Mouse (Mus musculus): ENCODE measurements around the gene F10.

F10 gene

DNA sequence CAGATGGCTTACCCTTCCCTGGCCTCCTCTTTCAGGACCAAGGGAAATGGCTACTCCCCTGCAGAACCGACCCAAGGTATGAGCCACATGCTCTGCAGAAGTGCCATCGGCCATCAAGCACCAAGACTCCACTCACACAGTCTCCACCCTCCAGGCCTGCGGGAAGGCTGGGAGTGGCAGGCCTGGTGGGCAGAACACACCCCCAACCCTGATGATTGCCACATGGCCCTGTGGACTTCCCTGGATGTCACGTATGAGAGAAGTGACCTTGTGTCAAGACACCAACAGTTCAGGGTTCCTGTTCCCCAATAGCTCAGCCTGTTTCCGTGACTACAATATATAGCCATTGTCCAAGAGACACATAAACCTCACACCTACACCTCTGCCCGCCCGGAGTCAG is at the start of gene F10:
Gene F10, plus strand, starts transcription at position 294 of the 400 bp plus-strand sequence.
- no peak for DNase-seq (ENCODE audit: low read depth)

DNA sequence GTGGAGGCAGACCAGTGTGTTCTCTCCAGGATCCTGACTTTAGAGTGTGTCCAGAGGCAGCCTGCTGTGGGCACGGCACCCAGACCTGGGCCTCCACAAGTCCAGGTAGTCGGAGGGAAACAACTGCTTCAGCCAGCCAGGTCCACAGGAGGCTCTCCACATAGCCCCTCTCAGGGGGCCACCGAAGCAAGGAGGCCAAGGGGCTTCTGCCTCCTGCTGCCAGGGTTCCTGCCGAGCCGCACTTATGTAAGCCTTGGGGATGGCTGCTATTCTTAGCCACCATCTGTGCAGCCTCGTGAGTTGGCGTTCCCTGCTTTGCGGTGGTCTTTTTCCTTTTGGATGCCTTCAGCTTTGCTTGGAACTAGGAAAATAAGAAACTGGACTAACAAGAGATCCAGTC is 49.5 kb upstream of the F10 start:
- DNase-seq (ENCODE audit: low read depth) = no peak

DNA sequence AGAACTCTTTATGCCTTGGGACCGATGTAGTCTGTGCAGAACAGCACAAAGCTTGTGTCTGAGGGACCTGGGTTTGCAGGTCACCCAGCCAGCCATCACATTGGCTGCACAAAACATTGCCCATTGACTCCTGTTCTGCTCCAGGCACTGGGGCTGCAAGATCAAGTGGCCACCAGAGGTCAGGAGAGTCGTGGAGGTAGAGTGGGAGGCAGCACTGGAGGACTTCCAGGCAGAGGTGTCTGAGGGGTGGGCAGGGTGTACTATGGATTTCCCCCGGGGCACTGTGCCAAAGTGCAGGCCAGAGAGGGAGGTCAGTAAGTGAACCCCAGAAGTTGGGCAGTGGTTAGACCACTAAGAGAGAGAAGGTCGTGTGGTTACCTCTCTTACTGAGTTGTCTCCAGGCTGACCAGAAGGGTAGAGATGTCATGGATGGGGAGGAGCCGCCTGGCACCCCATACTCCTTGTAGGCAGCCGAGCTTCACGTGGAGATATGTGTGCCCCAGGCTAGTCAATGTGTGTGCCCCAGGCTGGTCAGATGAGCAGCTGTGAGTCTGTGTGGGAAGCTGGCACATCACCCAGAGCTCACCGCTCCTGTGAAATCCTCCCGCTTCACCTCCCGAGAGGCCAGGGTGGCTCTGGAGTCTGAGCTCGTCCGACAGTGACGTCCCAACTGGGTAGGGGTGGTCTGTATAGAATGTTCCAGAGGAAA is 48.2 kb upstream of the F10 start:
- DNase-seq (ENCODE audit: low read depth) = no peak

DNA sequence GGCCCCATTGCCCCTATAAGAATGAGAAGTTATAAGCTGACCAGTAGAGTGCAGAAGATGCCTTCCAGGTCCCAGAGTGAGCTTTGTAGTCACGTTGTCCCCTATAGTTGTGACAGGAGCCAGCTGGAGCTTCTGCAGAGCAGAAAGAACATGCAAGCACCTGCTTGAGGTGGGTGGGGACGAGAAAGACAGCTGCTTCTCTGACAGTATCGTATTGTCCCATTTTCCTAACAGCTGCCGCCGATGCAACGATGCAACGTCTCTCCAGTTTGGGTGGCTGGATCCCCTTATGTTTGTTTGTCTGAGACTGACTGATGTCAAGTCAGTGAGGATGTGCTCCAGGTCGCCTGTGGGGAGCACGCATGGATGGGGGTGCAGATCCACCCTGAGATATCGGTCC is 45.7 kb upstream of the F10 start:
- DNase-seq (ENCODE audit: low read depth) = no peak

DNA sequence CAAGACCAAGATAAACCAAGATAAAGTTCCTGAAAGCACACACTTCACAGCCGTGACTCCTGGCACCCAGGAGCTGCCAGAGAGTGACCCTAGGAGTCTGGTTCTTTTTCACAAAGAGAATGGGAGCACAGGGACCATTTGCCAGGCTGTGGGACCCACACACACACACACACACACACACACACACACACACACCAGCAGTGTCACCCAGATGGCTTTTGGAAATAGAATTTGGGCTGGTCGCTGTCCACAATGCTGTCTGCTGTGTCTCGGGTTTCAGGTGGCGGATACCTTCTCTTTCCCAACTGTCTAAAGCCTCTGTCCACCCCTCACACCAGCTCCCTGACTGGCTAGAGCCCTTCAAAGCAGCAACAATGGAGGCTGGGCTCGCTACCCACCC is 42.6 kb upstream of the F10 start:
- no peak for DNase-seq (ENCODE audit: low read depth)

DNA sequence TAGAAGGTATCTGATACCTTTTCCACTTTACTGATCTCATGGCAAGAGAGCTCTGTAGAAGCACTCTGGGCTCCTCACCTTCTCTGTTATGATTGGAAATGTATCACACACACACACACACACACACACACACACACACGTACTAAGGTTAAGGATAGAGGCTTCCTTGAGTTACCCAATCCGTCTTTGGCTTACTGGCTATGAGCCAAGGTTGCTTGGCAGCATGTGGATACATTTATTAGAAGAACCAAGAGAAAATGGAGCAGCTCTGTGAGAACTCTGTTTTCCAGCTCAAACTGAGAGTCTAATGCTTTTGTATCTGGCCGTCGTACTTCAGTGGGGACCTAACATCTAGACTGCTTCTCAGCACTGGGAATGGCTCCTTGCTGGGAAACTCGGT is 41.6 kb upstream of the F10 start:
- no peak for DNase-seq (ENCODE audit: low read depth)

DNA sequence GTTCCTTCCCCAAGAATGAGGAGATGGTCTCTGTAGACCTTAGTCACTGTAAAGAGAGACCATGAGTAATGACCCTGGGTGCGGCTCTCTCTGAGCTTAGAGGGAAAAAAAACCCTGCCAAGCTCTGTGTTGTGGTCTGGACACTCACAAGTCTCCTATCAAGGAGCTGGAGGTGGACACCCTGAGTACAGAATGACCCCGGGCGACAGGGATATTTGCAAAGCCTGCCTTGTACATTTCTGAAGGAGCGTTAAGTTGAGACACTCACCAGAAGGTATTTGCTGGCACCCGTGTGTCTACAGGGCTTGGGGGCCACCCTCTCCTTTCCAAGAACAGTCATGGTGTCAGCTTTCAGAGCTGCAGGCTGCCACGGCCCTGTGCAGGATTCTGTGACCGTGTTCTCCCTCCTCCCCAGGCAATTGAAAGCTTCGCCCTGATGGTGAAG is 40.3 kb upstream of the F10 start:
- DNase-seq (ENCODE audit: low read depth) = no peak

DNA sequence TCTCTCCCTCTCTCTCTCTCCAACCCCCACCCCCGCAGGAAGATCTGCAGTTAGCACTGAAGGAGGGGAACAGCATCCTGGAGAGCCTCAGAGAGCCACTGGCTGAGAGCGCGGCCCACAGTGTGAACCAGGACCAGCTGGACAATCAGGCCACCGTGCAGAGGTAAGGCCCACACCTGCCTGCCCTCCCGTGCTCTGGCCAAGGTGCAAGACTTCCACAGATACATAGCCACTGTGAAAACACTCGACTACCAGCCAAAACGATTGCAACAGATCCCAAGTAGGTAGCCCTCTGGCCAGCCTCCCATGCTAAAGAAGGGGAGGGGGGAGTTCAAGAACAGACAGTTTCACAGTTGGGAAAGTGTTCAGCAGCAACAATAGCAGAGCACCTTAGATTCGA is 38.8 kb upstream of the F10 start:
- DNase-seq (ENCODE audit: low read depth) = no peak

DNA sequence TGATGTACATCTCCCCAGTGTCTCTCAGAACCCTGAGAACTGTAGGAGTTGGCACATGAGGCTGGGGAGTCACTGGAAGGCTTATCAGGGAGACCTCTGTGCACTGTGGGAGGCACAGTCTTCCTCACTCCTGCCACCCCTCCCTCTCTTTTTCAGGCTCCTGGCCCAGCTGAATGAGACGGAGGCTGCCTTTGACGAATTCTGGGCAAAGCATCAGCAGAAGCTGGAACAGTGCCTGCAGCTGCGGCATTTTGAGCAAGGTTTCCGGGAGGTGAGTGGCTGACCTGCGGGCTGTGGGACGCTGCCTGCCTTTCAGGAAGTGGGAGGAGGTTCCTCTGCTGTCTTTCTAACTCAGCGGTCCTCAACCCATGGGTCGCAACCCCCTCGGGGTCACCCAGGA is 37.3 kb upstream of the F10 start:
- DNase-seq (ENCODE audit: low read depth) = no peak

DNA sequence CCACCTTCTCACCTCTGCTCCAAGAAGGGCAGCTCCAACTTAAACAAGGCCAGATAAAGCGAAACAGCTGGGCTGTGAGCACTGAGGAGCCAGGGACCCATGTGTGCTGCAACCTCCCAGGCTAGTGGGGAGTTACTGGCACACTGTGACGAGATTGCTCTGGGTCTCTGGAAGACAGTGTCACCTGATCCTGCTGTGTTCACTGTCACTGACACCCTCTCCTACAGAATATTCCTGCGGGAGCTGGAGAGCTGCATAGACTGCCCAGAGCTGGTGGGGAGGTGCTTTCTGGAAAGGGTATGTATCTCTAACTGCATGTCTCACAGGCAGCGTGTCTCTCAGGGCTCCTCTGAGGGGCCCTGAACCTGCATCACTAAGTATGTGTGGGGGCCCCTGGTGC is 29.6 kb upstream of the F10 start:
- DNase-seq (ENCODE audit: low read depth) = no peak

DNA sequence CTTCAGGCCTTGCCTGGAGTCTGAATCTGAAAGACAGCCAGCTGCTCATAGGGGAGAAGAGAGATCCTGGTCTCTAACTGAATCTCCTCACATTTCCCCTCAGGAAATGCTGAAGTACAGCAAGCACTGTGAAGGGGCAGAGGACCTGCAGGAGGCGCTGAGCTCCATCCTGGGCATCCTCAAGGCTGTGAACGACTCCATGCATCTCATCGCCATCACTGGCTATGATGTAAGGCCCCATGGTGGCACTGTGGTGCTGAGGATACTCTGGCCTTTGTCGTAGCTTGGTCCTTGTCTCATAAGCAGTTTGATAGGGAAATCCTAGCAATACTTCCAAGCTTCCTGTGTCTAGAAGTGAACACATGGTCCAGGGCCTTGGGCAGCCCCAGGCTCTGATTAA is 26.8 kb upstream of the F10 start:
- no peak for DNase-seq (ENCODE audit: low read depth)

DNA sequence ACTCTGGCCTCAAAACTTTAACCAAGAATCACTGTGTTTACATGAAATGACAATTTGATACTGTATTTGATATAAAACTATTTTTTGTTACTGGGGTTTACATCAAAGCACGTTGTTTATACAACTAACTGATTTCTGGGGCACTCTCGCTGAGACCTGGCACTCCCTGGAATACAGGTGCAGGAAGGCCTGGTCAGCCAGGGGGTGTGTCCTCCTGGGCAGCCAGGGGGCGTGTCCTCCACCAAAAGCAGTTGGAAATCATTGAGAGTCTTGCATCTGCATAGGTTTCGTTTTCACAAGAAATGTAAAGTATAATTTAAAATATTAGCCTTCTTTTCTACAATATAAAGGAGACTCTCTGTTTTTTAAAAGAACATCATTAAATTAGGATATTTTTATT is 17.5 kb upstream of the F10 start:
- no peak for DNase-seq (ENCODE audit: low read depth)

DNA sequence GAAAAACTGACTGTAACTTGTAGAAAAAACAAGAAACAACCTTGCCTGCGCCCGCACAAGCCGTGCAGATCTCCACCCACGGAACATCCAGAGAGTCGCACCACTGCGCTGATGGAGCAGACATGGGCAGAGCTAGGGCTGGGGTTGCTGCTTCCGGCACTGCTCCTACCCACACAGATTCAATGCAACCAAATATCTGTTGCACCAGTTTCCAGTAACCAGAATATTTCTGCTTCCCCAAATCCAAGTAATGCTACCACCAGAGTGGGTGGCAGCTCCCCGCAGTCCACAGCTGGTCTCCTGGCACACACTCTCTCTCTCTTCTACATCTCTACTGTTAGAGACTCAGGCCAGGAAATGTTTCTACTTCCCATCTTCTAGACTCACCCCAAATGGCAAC is 15.3 kb upstream of the F10 start:
- DNase-seq (ENCODE audit: low read depth) = no peak

DNA sequence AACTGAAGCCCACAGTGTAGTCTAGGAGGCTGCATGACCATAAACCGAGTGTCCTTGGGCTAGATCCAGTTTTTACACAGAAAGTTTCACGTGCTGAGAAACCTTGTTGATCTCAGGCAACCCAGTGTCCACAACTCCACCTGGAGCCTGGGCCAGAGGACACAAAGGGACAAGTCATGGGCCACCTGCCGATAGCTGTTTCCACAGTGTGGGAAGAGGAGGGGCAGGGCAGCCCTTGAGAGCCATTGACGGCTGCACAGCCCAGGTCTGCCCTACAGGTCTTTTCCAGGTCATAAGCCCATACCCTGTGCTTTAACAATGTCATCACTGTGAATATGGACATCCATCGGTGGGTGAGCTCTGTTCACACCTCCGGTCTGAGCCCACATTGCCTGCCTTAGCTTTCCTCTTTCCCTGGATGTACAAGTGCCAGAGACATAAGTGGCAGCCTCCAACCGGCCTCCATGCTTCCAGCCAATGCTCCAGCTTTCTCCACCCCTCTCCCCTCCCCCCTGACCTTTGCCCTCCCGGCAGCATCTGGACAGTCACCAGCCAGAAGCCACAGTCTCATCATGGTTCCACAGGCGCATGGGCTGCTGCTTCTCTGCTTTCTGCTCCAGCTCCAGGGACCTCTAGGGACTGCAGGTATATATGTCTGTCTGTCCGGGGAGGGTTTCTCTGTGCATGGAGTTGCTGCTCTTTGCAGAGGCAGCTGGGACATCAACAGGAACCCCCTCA is 11.5 kb upstream of the F10 start, which contains the start of gene F7:
Gene F7, plus strand, starts transcription at position 548 of the 738 bp plus-strand sequence.
- no peak for DNase-seq (ENCODE audit: low read depth)

DNA sequence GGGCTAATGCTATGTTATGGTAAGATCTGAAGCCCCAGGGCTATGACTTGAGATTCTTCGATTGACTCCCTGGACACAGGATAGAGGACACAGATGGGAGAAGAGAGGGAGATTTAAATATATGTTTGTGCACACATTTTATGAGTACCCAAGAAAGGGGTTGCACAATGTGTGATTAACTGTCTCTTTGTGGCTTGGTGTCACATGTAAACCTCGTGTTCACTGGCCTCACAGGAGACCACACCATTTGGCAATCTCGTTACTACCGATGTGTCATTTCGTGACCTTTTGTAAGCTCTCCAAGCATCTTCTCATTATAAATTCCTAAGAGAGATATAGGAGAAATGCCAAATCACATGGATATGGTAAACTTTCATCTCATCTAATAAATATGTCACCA is 9.5 kb upstream of the F10 start:
- DNase-seq (ENCODE audit: low read depth) = no peak

DNA sequence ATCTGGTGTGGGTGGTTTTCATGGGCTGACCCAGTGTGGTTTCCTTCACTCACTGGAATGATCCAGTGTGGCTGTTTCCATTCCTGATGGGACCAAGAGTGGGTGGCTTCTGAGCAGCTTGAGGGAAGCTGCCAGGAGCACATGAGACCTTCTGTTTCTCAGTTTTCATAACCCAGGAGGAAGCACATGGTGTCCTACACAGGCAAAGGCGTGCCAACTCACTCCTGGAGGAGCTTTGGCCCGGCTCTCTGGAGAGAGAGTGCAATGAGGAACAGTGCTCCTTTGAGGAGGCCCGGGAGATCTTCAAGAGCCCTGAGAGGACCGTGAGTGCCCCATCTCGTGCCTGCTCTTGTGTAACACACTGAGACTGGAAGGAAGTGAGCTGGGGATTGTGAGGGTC is 8.6 kb upstream of the F10 start:
- DNase-seq (ENCODE audit: low read depth) = no peak

DNA sequence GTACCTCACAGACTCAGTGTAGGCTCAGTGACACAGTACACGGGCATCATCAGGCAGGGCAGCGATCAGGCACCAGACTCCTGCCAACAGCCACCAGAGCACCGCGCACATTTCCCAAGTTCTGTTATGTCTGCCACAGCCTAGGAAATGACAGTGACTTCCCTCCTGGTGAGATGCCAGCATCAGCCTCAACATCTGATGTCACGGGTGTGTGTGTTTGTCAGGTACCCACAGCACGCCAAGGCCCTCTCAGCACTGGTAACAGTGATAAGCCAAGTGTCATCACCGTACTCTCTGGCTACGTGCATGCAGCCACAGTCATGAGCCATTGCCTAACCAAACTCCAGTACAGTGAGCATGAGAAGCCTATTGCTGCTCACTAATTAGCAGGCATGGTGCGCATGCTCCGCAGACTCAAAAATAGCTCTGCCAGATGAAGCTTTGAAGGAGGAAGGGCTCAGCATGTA is 729 bp upstream of the F10 start:
- DNase-seq (ENCODE audit: low read depth) = no peak

DNA sequence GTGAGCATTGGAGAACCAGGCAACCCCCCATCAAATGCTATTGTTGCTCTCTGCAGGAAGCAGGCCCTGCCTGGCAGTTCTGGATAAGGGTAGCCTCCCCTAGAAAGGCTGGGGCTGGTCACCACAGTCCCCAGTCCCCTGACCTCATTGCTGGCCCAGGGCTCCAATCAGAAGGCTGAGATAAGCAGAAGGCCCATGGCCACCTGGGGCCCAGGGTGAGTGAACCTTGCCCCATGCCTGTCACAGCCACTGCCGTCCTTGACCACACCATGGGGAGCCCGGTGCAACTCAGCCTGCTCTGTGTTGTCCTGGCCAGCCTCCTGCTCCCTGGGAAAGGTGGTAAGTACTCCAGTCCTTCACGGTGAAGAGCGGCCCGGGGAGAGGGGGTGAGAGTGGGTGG is 461 bp downstream of the F10 start:
- no peak for DNase-seq (ENCODE audit: low read depth)

DNA sequence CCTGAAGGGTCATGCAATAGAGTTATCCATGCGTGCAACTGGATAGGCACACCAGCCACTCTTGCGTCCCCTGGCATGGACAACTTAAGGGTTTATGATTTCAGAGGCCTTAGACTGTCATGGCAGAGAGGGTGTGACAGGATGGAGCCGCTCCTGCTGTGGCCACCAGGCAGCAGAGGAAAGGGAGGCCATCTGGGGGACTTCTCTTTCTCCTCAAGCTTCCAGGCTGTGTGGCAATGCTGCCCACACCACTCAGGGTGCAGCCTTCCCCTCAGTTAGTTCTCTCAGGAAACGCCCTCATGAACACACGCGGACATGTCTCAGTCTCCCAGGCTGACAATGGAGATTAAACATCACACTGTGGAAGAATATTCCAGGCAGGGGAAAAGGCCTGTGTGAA is 1.9 kb downstream of the F10 start:
- no peak for DNase-seq (ENCODE audit: low read depth)

DNA sequence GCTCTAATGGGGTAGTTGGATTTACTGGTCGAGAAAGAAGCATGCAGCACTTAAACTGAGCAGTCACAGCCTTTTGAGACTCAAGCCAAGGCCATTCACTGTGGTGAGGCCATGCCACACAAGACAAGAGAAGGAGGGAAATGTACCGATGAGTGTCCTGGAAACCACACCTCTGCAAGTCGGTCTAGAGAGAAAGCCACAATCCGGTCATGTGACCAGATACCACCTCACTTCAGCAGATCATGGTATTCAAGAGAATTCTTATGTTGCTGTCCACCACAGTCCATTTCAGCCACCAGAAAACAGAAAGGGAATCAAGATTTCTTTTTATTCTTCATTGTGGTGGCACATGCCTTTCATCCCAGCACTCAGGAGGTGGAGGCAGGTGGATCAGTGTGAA is 4.4 kb downstream of the F10 start:
- no peak for DNase-seq (ENCODE audit: low read depth)

DNA sequence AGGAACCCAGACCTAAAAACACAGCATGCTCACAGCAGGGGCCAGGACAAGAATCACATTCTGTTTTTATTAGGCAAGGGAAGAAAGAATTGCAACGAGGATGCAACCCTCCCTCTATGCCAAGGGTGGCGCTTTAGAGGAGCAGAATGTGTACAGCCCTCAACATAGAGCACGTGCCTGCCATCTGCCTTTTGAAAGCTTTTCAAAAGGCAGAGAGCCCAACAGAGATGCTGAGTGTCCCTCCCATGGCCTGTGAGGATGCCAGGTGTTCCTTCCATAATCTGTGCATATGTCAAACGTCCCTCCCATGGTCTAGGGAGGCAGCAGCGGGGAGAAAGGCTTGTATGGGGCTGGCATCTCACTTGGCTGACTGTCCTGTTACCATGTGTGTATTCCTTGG is 10.5 kb downstream of the F10 start:
- no peak for DNase-seq (ENCODE audit: low read depth)

DNA sequence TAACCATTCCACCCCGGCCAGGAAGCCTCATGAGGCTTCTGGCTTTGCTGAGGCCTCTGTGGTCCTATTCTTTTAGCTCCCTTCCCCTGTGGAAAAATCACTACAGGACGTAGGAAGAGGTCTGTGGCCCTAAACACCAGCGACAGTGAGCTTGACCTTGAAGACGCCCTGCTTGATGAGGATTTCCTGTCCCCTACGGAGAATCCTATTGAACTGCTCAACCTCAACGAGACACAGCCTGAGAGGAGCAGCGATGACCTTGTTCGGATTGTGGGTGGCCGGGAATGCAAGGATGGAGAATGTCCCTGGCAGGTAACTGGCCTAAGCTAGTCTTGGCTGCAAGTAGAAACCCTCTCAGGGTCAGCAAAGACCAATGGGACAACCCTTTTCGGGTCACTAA is 13.4 kb downstream of the F10 start:
- DNase-seq (ENCODE audit: low read depth) = no peak

DNA sequence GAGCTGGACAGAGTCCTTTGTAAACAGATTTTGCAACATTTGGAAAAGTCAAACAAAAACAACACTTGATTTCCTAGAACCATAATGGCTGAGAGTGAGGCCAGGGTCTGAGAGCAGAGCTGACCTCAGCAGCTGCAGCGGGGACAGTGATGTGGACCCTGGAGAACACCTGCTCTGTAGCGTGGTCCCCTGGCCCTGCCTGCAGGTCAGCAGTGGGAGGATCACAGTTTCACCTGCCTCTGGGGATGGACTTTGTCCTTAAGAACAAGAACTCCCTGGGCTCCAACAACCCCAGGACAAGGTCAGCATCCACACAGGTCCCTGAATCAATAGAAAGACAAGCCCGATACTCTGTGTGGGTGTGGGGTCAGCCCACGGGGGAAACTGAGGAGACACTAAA is 20.2 kb downstream of the F10 start:
- no peak for DNase-seq (ENCODE audit: low read depth)

Measured in induced T-regulatory cell, adult 2 months (primary cell).